Mouse (Mus musculus): ENCODE measurements around the gene Gm11172. TPM values are rescaled to one million over a fixed set of nuclear protein-coding genes. Genes with fewer than 3 reads are reported as not detected.

Gene Gm11172
- polyA plus RNA-seq, 1 experiment from 2014 or later, result not detected

DNA sequence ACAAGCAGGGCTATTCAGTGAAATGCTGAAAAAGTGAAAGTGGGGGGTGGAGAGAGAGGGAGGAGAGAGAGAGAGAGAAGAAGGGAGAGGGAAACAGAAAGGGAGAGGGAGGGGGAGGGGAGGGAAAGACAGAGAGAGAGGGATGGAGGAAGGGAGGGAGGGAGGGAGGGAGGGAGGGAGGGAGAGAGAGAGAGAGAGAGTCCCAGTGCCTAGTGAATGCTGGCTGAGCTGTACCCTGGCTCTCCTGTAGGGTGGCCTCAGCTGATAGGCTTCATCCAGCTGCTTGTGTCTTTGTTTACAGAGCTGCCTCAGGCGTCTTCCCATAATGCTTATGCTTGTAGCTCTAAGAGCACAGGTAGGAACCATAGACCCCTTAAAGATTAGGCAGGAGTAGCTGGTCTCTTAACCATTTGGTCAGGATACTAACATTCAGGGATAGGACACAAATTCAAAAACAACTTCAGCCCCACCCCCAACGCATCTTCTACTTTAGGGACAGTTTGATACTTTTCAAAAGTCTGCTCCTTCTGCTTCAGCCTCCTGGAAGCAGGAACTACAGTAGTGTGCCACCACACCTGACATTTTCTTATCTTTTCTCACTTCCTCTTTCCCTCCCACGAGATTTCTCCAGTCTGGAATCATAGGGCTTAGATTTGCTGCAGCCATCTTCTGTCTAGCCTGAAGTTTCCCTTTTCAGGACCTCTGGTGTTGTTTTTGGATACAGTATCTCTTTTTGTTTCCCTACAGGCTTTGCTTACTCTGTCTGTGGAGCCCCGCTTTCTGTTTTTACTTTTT, 42.0 kb upstream of the Gm11172 start:
- no peaks in the 10 kb centered on the region for H3K36me3 ChIP-seq (replicated peaks; ENCODE audit: insufficient read depth, low read length)
- whole genome bisulfite sequencing (ENCODE audit: insufficient replicate concordance), result 35% methylated on average over 4 of the region's 4 CpGs
- H3K27ac ChIP-seq (ENCODE audit: low read depth), result 0 out of 2 replicates have a peak overlapping the region, but pooled peaks have one; percentile 6
- no peaks in the 10 kb centered on the region for H3K9me3 ChIP-seq (ENCODE audit: low read length)
- H3K4me2 ChIP-seq (ENCODE audit: low read depth, low read length), result no peak overlapping the region
- peak; percentile 38 for ATAC-seq
- TF ChIP-seq EP300 (IDR thresholded peaks at IDR 0.05; ENCODE audit: low read depth), result no peak
- peak; percentile 20; the same call in 1 of the 2 replicates for TF ChIP-seq CTCF (IDR thresholded peaks at IDR 0.05; ENCODE audit: low read depth)
- no peak overlapping the region for H3K4me3 ChIP-seq (ENCODE audit: low read depth, low read length)
- no peaks in the 10 kb centered on the region for H3K27me3 ChIP-seq (ENCODE audit: insufficient read depth, low read length)
- H3K4me1 ChIP-seq (ENCODE audit: insufficient read depth), result peaks cover 49% of the 10 kb centered on the region
- no peak overlapping the region for H3K9ac ChIP-seq (replicated peaks)
- no peak for DNase-seq

DNA sequence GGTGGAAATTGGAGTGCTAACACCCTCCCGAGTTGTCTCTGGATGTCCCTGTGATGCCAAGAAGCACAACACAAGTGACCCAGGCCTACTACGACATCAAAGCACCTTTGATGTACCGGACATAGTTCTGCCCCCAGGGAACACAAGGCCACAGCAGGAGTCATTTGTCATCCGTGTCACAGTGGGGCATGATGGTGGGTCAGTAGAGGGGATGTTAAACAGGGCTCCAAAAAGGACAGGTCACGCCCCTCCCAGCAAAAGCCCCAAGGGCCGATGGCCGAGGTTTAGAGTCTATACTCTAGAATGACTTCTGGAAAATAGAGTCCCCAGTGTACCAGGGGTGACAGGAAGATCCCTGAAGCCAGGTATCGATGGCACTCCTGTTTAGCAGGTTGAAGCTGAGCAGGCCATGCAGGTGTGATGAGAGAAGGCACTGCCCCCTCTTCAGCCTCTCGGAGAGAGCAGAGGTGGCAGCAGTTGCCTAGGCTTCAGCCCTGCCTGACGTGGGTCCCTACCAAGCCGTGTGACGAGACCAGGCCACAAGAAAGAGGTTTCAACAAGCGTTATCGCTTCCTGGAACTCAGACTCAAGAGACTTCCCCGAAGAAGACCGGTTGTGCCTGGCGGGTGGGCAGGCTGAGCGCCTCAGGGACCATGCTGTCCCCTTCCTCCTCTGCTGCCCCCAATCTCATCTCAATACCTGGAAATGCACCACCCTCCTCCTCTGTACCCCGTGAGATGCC, 40.8 kb upstream of the Gm11172 start:
- H3K9me3 ChIP-seq (ENCODE audit: low read length), result no peaks in the 10 kb centered on the region
- no peak overlapping the region for H3K9ac ChIP-seq (replicated peaks)
- peak overlapping the region; percentile 32; the same call in 1 of the 2 replicates for H3K4me2 ChIP-seq (ENCODE audit: low read depth, low read length)
- H3K4me1 ChIP-seq (ENCODE audit: insufficient read depth), result peaks cover 49% of the 10 kb centered on the region
- H3K27me3 ChIP-seq (ENCODE audit: insufficient read depth, low read length), result no peaks in the 10 kb centered on the region
- no peaks in the 10 kb centered on the region for H3K36me3 ChIP-seq (replicated peaks; ENCODE audit: insufficient read depth, low read length)
- WGBS (ENCODE audit: insufficient replicate concordance), result 51% methylated on average over 19 of the region's 19 CpGs
- DNase-seq (no peak), ATAC-seq (peak; percentile 45; the same call in 1 of the 2 replicates)
- TF ChIP-seq EP300 (IDR thresholded peaks at IDR 0.05; ENCODE audit: low read depth) (no peak), CTCF (IDR thresholded peaks at IDR 0.05; ENCODE audit: low read depth) (no peak)
- H3K27ac ChIP-seq (ENCODE audit: low read depth), result peak overlapping the region; percentile 16; the same call in 1 of the 2 replicates
- H3K4me3 ChIP-seq (ENCODE audit: low read depth, low read length), result no peak overlapping the region

DNA sequence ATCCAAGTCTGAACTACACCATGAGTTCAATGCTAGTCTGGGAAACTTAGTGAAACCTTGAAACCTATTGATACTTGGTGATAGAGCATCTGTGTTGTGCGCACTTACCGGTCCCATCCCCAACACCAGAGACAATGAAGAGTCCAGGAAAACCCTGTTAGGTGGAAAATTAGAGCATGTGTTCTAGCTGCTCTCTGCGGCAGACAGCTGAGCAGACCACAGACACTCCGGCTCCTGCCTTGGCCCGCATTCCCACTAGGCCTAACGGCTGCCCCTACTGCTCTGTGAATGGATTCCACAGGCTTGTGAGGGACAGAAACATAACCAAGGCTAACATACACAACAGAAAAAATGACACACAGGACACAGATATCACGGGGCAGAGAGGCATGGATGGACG, 39.2 kb upstream of the Gm11172 start:
- Histone ChIP-seq H3K27me3 (ENCODE audit: insufficient read depth, low read length) (no peaks in the 10 kb centered on the region), H3K9me3 (ENCODE audit: low read length) (no peaks in the 10 kb centered on the region), H3K36me3 (replicated peaks; ENCODE audit: insufficient read depth, low read length) (no peaks in the 10 kb centered on the region), H3K4me2 (ENCODE audit: low read depth, low read length) (no peak overlapping the region), H3K4me3 (ENCODE audit: low read depth, low read length) (no peak overlapping the region), H3K9ac (replicated peaks) (no peak overlapping the region), H3K4me1 (ENCODE audit: insufficient read depth) (peaks cover 47% of the 10 kb centered on the region), H3K27ac (ENCODE audit: low read depth) (no peak overlapping the region)
- DNase-seq (no peak), ATAC-seq (no peak)
- TF ChIP-seq CTCF (IDR thresholded peaks at IDR 0.05; ENCODE audit: low read depth), result no peak
- no peak for TF ChIP-seq EP300 (IDR thresholded peaks at IDR 0.05; ENCODE audit: low read depth)
- 81% methylated on average over 8 of the region's 8 CpGs for WGBS (ENCODE audit: insufficient replicate concordance)

GRCm38 (mm10) chr16:10774726-10775125, 38.0 kb upstream of the Gm11172 start:
- H3K4me2 ChIP-seq (ENCODE audit: low read depth, low read length), result no peak overlapping the region
- peaks cover 36% of the 10 kb centered on the region for H3K4me1 ChIP-seq (ENCODE audit: insufficient read depth)
- no peak overlapping the region for H3K9ac ChIP-seq (replicated peaks)
- H3K27ac ChIP-seq (ENCODE audit: low read depth), result no peak overlapping the region
- no peak overlapping the region for H3K4me3 ChIP-seq (ENCODE audit: low read depth, low read length)
- no peaks in the 10 kb centered on the region for H3K36me3 ChIP-seq (replicated peaks; ENCODE audit: insufficient read depth, low read length)
- WGBS (ENCODE audit: insufficient replicate concordance), result 21% methylated on average over 4 of the region's 4 CpGs
- TF ChIP-seq EP300 (IDR thresholded peaks at IDR 0.05; ENCODE audit: low read depth), result no peak
- DNase-seq, result no peak
- H3K27me3 ChIP-seq (ENCODE audit: insufficient read depth, low read length), result no peaks in the 10 kb centered on the region
- H3K9me3 ChIP-seq (ENCODE audit: low read length), result no peaks in the 10 kb centered on the region
- no peak for ATAC-seq

DNA sequence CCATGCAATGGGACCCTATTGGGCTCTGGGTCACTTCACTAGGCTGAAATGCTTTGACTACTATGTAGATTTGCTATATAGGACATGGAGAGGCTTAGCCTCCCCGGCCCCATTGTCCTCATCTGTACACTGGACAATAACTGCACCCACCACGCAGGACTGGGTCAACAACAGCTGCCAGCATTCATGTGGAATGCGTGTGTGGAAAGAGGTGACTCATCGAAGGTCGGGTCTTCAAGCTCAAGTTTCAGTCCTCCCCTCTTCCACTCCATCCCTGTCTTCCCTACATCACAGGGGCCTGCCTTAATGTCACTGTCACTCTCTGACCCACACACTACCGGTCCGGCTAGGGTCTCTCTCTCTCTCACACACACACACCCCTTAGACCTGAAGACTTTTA, 36.4 kb upstream of the Gm11172 start:
- no peaks in the 10 kb centered on the region for H3K36me3 ChIP-seq (replicated peaks; ENCODE audit: insufficient read depth, low read length)
- DNase-seq, result no peak

GRCm38 (mm10) chr16:10777579-10778160, 35.0 kb upstream of the Gm11172 start:
- H3K9me3 ChIP-seq (ENCODE audit: low read length), result no peaks in the 10 kb centered on the region
- no peaks in the 10 kb centered on the region; the same call in 1 of the 2 replicates for H3K36me3 ChIP-seq (replicated peaks; ENCODE audit: insufficient read depth, low read length)
- no peak overlapping the region for H3K4me2 ChIP-seq (ENCODE audit: low read depth, low read length)
- TF ChIP-seq CTCF (IDR thresholded peaks at IDR 0.05; ENCODE audit: low read depth) (no peak), EP300 (IDR thresholded peaks at IDR 0.05; ENCODE audit: low read depth) (no peak)
- no peak overlapping the region for H3K9ac ChIP-seq (replicated peaks)
- 62% methylated on average over 5 of the region's 5 CpGs for WGBS (ENCODE audit: insufficient replicate concordance)
- H3K27ac ChIP-seq (ENCODE audit: low read depth), result peak overlapping the region; percentile 44; the same call in 1 of the 2 replicates
- ATAC-seq (peak; percentile 91), DNase-seq (peak; percentile 52)
- H3K4me1 ChIP-seq (ENCODE audit: insufficient read depth), result peaks cover 16% of the 10 kb centered on the region
- H3K4me3 ChIP-seq (ENCODE audit: low read depth, low read length), result no peak overlapping the region
- H3K27me3 ChIP-seq (ENCODE audit: insufficient read depth, low read length), result no peaks in the 10 kb centered on the region

More for the DNA sequence above, 36.4 kb upstream of the Gm11172 start:
- ATAC-seq, result no peak
- Histone ChIP-seq H3K4me1 (ENCODE audit: insufficient read depth) (peaks cover 23% of the 10 kb centered on the region), H3K4me2 (ENCODE audit: low read depth, low read length) (no peak overlapping the region), H3K9me3 (ENCODE audit: low read length) (no peaks in the 10 kb centered on the region), H3K27ac (ENCODE audit: low read depth) (no peak overlapping the region), H3K9ac (replicated peaks) (no peak overlapping the region), H3K27me3 (ENCODE audit: insufficient read depth, low read length) (no peaks in the 10 kb centered on the region), H3K4me3 (ENCODE audit: low read depth, low read length) (no peak overlapping the region)
- WGBS (ENCODE audit: insufficient replicate concordance), result 50% methylated on average over 7 of the region's 7 CpGs
- TF ChIP-seq CTCF (IDR thresholded peaks at IDR 0.05; ENCODE audit: low read depth), result no peak
- TF ChIP-seq EP300 (IDR thresholded peaks at IDR 0.05; ENCODE audit: low read depth), result no peak
